15 mouse cellular contexts compared by ENCODE assay signal in the genomic region with DNA sequence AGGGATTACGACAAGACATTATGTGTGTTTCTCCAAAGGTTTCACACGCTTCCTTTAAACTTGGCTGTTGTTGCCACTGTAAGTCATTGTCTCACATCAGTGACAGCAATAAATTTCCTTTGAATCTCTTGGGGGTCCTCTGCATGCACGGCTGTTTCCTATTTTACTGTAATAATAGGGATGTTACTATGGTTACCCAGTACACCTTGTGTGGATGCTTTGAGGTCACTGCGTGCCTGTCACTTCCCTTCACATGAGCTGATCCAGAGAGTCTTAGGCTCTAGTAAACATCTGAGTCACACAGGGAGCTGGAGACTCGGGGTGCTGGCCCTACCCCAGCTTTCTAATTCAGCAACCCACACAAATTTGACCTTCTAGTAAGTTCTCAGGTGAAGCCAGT.
DNase-seq lines count a peak whose midpoint lies in the region; ATAC-seq and TF ChIP-seq lines count a peak whose summit lies in the region.
"Had no signal": no experiment of that assay in that cellular context is flagged by ENCODE, and none has a peak within 500 bp of the region (broad histone marks: within the 10 kb centered on the region; RNA-seq: fewer than 3 reads in every experiment).

No protein-coding gene starts in this region.

- no peaks in the 10 kb centered on the region for H3K9me3 ChIP-seq in kidney, embryonic 15.5 days (replicated peaks)
- H3K9me3 ChIP-seq in embryonic facial prominence, embryonic 12.5 days: no peaks in the 10 kb centered on the region
- H3K9me3 ChIP-seq: limb, embryonic 12.5 days; megakaryocyte, embryonic 14.5 days had no signal

- H3K27ac ChIP-seq in gastrocnemius, adult 2 months: 0 out of 2 replicates have a peak overlapping the region, but pooled peaks have one; percentile 0
- no peak overlapping the region for H3K27ac ChIP-seq in kidney, adult 2 months (ENCODE audit: insufficient read depth, low read depth, low read length)
- H3K27ac ChIP-seq in kidney, embryonic 15.5 days: no peak overlapping the region
- H3K27ac ChIP-seq in embryonic facial prominence, embryonic 12.5 days: no peak overlapping the region
- H3K27ac ChIP-seq: limb, embryonic 12.5 days had no signal

- H3K4me3 ChIP-seq in gastrocnemius, adult 2 months: no peak overlapping the region
- H3K4me3 ChIP-seq in kidney, adult 2 months (ENCODE audit: insufficient read depth, low read depth, low read length): no peak overlapping the region
- H3K4me3 ChIP-seq in kidney, embryonic 15.5 days (replicated peaks): no peak overlapping the region
- H3K4me3 ChIP-seq in embryonic facial prominence, embryonic 12.5 days: no peak overlapping the region
- H3K4me3 ChIP-seq: erythroblast, embryonic 14.5 days; limb, embryonic 12.5 days; megakaryocyte, embryonic 14.5 days had no signal

- H3K36me3 ChIP-seq in kidney, adult 2 months (ENCODE audit: control insufficient read depth, insufficient read depth, low read length): no peaks in the 10 kb centered on the region
- H3K36me3 ChIP-seq in kidney, embryonic 15.5 days: peaks cover 2% of the 10 kb centered on the region; the same call in 1 of the 2 replicates
- no peaks in the 10 kb centered on the region for H3K36me3 ChIP-seq in embryonic facial prominence, embryonic 12.5 days
- H3K36me3 ChIP-seq: limb, embryonic 12.5 days had no signal

- no peaks in the 10 kb centered on the region for H3K4me1 ChIP-seq in kidney, adult 2 months (ENCODE audit: control insufficient read depth, insufficient read depth, low read length)
- H3K4me1 ChIP-seq in kidney, embryonic 15.5 days: peaks cover 9% of the 10 kb centered on the region
- H3K4me1 ChIP-seq in embryonic facial prominence, embryonic 12.5 days: peaks cover 6% of the 10 kb centered on the region; the same call in 1 of the 2 replicates
- H3K4me1 ChIP-seq: megakaryocyte, embryonic 14.5 days had no signal

- intact Hi-C loops in gastrocnemius, adult 2 months (cut with DNase I): no loop called here

- H3K27me3 ChIP-seq in kidney, adult 2 months (replicated peaks; ENCODE audit: control insufficient read depth, insufficient read depth, low read length): no peaks in the 10 kb centered on the region
- H3K27me3 ChIP-seq in kidney, embryonic 15.5 days: no peaks in the 10 kb centered on the region
- H3K27me3 ChIP-seq in embryonic facial prominence, embryonic 12.5 days: no peaks in the 10 kb centered on the region

- no peak for ATAC-seq in kidney, embryonic 15.5 days (replicated peaks; ENCODE audit: low FRiP score)
- ATAC-seq in embryonic facial prominence, embryonic 12.5 days (ENCODE audit: insufficient number of reproducible peaks, insufficient read depth, low FRiP score, low TSS enrichment): 0 out of 2 replicates have a peak, but pooled peaks have one; percentile 28

- TF ChIP-seq CTCF in gastrocnemius, adult 2 months (IDR thresholded peaks at IDR 0.05): no peak
- TF ChIP-seq CTCF in kidney, adult 2 months (conservative IDR thresholded peaks at IDR 0.05; ENCODE audit: insufficient read depth, insufficient read length, low read depth, low read length): no peak

- no peak for DNase-seq in gastrocnemius, adult 2 months
- no peak for DNase-seq in gastrocnemius, postnatal 10 days
- DNase-seq in kidney, adult 2 months: peak; percentile 27
- peak; percentile 48 for DNase-seq in mesoderm, embryonic 11.5 days (ENCODE audit: low read depth, low spot score)
- DNase-seq in spleen, postnatal 14 days (ENCODE audit: low spot score in 2 of 2): no peak
- DNase-seq in adrenal gland, adult (ENCODE audit: inconsistent age in 2 of 2, low spot score in 1 of 2): no peak
- DNase-seq: adrenal gland, postnatal 25 days; B cell, adult 2 months; kidney, postnatal 14 days; lung, adult 2 months had no signal

- 54% methylated on average over 5 of the region's 5 CpGs for whole genome bisulfite sequencing in kidney, adult 2 months
- 47% methylated on average over 5 of the region's 5 CpGs for WGBS in kidney, embryonic 15.5 days
- WGBS in embryonic facial prominence, embryonic 12.5 days: 49% methylated on average over 5 of the region's 5 CpGs

- no peak for TF ChIP-seq POLR2A in kidney, adult 2 months (IDR thresholded peaks at IDR 0.05; ENCODE audit: low read depth, low read length)

- H3K4me2 ChIP-seq in kidney, embryonic 15.5 days: no peak overlapping the region
- H3K4me2 ChIP-seq in embryonic facial prominence, embryonic 12.5 days (replicated peaks): no peak overlapping the region
- H3K4me2 ChIP-seq: limb, embryonic 12.5 days had no signal

- H3K9ac ChIP-seq in kidney, embryonic 15.5 days: no peak overlapping the region
- no peak overlapping the region for H3K9ac ChIP-seq in embryonic facial prominence, embryonic 12.5 days
- H3K9ac ChIP-seq: limb, embryonic 12.5 days had no signal

Comparison
In these comparisons a context has a peak if more than half of its experiments do, and no peak if none do; other contexts are left out.
1. DNase-seq: peak in kidney, adult 2 months (single experiment) and mesoderm, embryonic 11.5 days (single experiment); none in gastrocnemius, adult 2 months (single experiment), gastrocnemius, postnatal 10 days (single experiment), spleen, postnatal 14 days (0 of 2) and adrenal gland, adult (0 of 2).